Mouse (Mus musculus) embryonic facial prominence, embryonic 13.5 days (tissue): ENCODE results near the gene Sfi1. TPM values are rescaled to one million over a fixed set of nuclear protein-coding genes. Genes with fewer than 3 reads are reported as not detected.
"Not testable (repeated sequence)": the region's sequence is repeated elsewhere in the genome, so short reads cannot be mapped to it uniquely, and the experiment has no call there.

Experiments used
- ATAC-seq: fragments of 200-750 bp; cut with Nextera tagmentation; 2 replicates; pipeline ENCODE4 v1.8.0; 2017; ENCODE audit warnings: low read depth; ENCODE audit not compliant: insufficient number of reproducible peaks, insufficient read depth, low FRiP score, low TSS enrichment
- H3K27ac ChIP-seq: fragments of 300-500 bp; sonication (generic); 2 replicates; pipeline ENCODE4 v1.5.1; 2015; ENCODE audit warnings: moderate library complexity, mild to moderate bottlenecking, inconsistent platforms
- H3K27me3 ChIP-seq: fragments of 300-500 bp; sonication (generic); 2 replicates; pipeline ENCODE4 v1.6.1; 2015; ENCODE audit warnings: mild to moderate bottlenecking, inconsistent platforms
- H3K36me3 ChIP-seq: fragments of 300-500 bp; sonication (generic); 2 replicates; pipeline ENCODE4 v1.6.1; 2015; ENCODE audit warnings: mild to moderate bottlenecking, inconsistent platforms
- H3K4me1 ChIP-seq: fragments of 300-500 bp; sonication (generic); 2 replicates; pipeline ENCODE4 v1.6.1; 2015; ENCODE audit warnings: inconsistent platforms
- H3K4me2 ChIP-seq: fragments of 300-500 bp; sonication (generic); 2 replicates; pipeline ENCODE4 v1.6.1; 2015; ENCODE audit warnings: moderate library complexity, mild to moderate bottlenecking, inconsistent platforms
- H3K4me3 ChIP-seq: fragments of 300-500 bp; sonication (generic); 2 replicates; pipeline ENCODE4 v1.5.1; 2015; ENCODE audit warnings: mild to moderate bottlenecking, inconsistent platforms
- H3K9ac ChIP-seq: fragments of 300-500 bp; sonication (generic); 2 replicates; pipeline ENCODE4 v1.6.1; 2015; ENCODE audit warnings: mild to moderate bottlenecking, inconsistent platforms
- H3K9me3 ChIP-seq: fragments of 300-500 bp; sonication (generic); 2 replicates; pipeline ENCODE4 v1.6.1; 2016; ENCODE audit warnings: inconsistent platforms
- WGBS: fragments of 180-500 bp; shearing (Covaris S2); methylation state at CpG from one replicate; pipeline ENCODE4 v1.1.7; 2015; ENCODE audit warnings: mixed read lengths; 5-methylcytosine and 5-hydroxymethylcytosine counted together
- polyA plus RNA-seq: library from polyadenylated mRNA; unstranded; fragments of >200 nt; fragmentation: Nextera tagmentation; extraction: Ambion mirVana; gene quantifications from 2 replicates; pipeline ENCODE4 v1.2.1, GENCODE M21; 2015

Gene Sfi1
- polyA plus RNA-seq, 1 experiment from 2014 or later = 19.3 TPM

GRCm38 (mm10) chr11:3100066-3100645, 93.1 kb downstream of the Sfi1 start:
- not testable (repeated sequence) for H3K4me3 ChIP-seq, H3K4me1 ChIP-seq, H3K4me2 ChIP-seq, H3K36me3 ChIP-seq, H3K9ac ChIP-seq, H3K27me3 ChIP-seq, H3K27ac ChIP-seq
- peaks cover 41% of the 10 kb centered on the region for H3K9me3 ChIP-seq
- peak; percentile 85 for ATAC-seq
- 77% methylated on average over 12 of the region's 12 CpGs for WGBS

Other genes starting within 250 kb of the Sfi1 start
- 59.4 and 70.6 TPM in 2 replicates for gene Eif4enif1, start 8.9 kb upstream of the Sfi1 start, polyA plus RNA-seq
- gene Drg1, start 73.0 kb upstream of the Sfi1 start, polyA plus RNA-seq = 214 and 250 TPM in 2 replicates
- 52.0 and 52.7 TPM in 2 replicates for gene Patz1, start 95.4 kb upstream of the Sfi1 start, polyA plus RNA-seq
- 12.8 and 14.6 TPM in 2 replicates for gene Pik3ip1, start 136.9 kb upstream of the Sfi1 start, polyA plus RNA-seq
- gene Limk2, start 215.7 kb upstream of the Sfi1 start, polyA plus RNA-seq = 80.5 and 84.3 TPM in 2 replicates